8 mouse cellular contexts compared by ENCODE assay signal in the genomic region with DNA sequence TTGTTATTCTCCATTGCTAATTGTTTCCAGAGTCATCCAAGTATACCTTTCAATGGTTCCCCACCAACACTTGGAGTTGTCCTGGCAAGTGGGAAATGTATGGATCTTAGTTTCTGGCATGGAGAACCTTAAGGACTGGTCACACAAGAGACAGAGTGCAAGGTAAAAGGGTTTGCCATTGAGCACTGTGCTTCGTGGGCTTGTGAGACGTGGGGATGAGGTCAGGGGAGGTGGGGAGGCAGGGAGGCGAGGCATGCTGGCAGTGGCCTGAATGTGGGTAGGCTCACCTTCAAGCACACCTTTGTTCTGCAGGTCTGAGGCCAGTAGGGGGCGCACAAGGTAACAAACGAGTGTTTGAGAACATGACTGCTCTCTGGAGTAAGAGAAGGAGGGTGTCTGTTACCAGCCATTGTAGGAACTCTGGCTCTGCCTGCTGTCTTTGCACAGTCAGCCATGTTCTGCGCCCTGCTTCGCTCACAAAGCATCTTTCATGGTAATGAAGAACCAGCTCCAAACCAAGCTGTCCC.
DNase-seq lines count a peak whose midpoint lies in the region; ATAC-seq and TF ChIP-seq lines count a peak whose summit lies in the region.

No protein-coding gene starts in this region.

- TF ChIP-seq CTCF in G1E (IDR thresholded peaks at IDR 0.05; ENCODE audit: low read depth, low read length) = peak; percentile 48

- 44% methylated on average over 7 of the region's 7 CpGs for WGBS in kidney, embryonic 14.5 days
- WGBS in embryonic facial prominence, embryonic 11.5 days = 40% methylated on average over 7 of the region's 7 CpGs

- H3K4me3 ChIP-seq in kidney, embryonic 14.5 days (ENCODE audit: low read length) = no peak overlapping the region
- H3K4me3 ChIP-seq in G1E (ENCODE audit: low read depth, low read length) = no peak overlapping the region
- H3K4me3 ChIP-seq in embryonic facial prominence, embryonic 11.5 days (ENCODE audit: low read depth, low read length) = no peak overlapping the region

- no peaks in the 10 kb centered on the region for H3K9me3 ChIP-seq in kidney, embryonic 14.5 days (ENCODE audit: control insufficient read depth, low read length)
- no peaks in the 10 kb centered on the region for H3K9me3 ChIP-seq in G1E (replicated peaks)
- no peaks in the 10 kb centered on the region for H3K9me3 ChIP-seq in embryonic facial prominence, embryonic 11.5 days (replicated peaks; ENCODE audit: control insufficient read depth, low read length)

- no peak overlapping the region for H3K9ac ChIP-seq in kidney, embryonic 14.5 days (ENCODE audit: low read depth, low read length)
- H3K9ac ChIP-seq in embryonic facial prominence, embryonic 11.5 days (replicated peaks; ENCODE audit: low read length) = no peak overlapping the region

- H3K4me2 ChIP-seq in kidney, embryonic 14.5 days (replicated peaks; ENCODE audit: low read depth, low read length) = no peak overlapping the region
- H3K4me2 ChIP-seq in embryonic facial prominence, embryonic 11.5 days (ENCODE audit: low read depth, low read length) = no peak overlapping the region

- no peak for ATAC-seq in kidney, embryonic 14.5 days (ENCODE audit: low FRiP score, low TSS enrichment)
- no peak for ATAC-seq in G1E (ENCODE audit: extremely low read depth, insufficient number of reproducible peaks, low FRiP score, poor library complexity, severe bottlenecking)
- ATAC-seq in embryonic facial prominence, embryonic 11.5 days (replicated peaks; ENCODE audit: insufficient number of reproducible peaks, low FRiP score, low TSS enrichment, low read depth) = no peak

- peak; percentile 12 for DNase-seq in kidney, adult 18-20 months
- DNase-seq in G1E (ENCODE audit: low spot score) = no peak
- peak; percentile 78 for DNase-seq in adrenal gland, postnatal 25 days
- peak; percentile 74 for DNase-seq in embryonic facial prominence, embryonic 11.5 days (ENCODE audit: low spot score)
- peak; percentile 57 for DNase-seq in lung, postnatal 36 days
- peak; percentile 78 for DNase-seq in testis, postnatal 10 days (ENCODE audit: low spot score)
- no peak for DNase-seq in gastrocnemius, postnatal 4 days (ENCODE audit: low spot score in 2 of 2)

- H3K36me3 ChIP-seq in kidney, embryonic 14.5 days (ENCODE audit: control insufficient read depth, insufficient read depth, low read length) = no peaks in the 10 kb centered on the region
- no peaks in the 10 kb centered on the region for H3K36me3 ChIP-seq in G1E (replicated peaks)
- no peaks in the 10 kb centered on the region for H3K36me3 ChIP-seq in embryonic facial prominence, embryonic 11.5 days (replicated peaks; ENCODE audit: control insufficient read depth, insufficient read depth, low read depth, low read length)

- no peak overlapping the region for H3K27ac ChIP-seq in kidney, embryonic 14.5 days (ENCODE audit: low read depth, low read length)
- H3K27ac ChIP-seq in embryonic facial prominence, embryonic 11.5 days (replicated peaks; ENCODE audit: low read depth, low read length) = no peak overlapping the region

- H3K27me3 ChIP-seq in kidney, embryonic 14.5 days (ENCODE audit: control insufficient read depth, insufficient read depth, low read length) = peaks cover 13% of the 10 kb centered on the region
- H3K27me3 ChIP-seq in G1E (ENCODE audit: insufficient read depth, low read length) = no peaks in the 10 kb centered on the region
- H3K27me3 ChIP-seq in embryonic facial prominence, embryonic 11.5 days (ENCODE audit: control insufficient read depth, insufficient read depth, low read length) = no peaks in the 10 kb centered on the region

- H3K4me1 ChIP-seq in kidney, embryonic 14.5 days (ENCODE audit: control insufficient read depth, insufficient read depth, low read length) = no peaks in the 10 kb centered on the region
- H3K4me1 ChIP-seq in G1E (ENCODE audit: insufficient read depth, low read depth, low read length) = no peaks in the 10 kb centered on the region
- H3K4me1 ChIP-seq in embryonic facial prominence, embryonic 11.5 days (ENCODE audit: control insufficient read depth, insufficient read depth, low read length) = no peaks in the 10 kb centered on the region

Comparison
In these comparisons a context has a peak if more than half of its experiments do, and no peak if none do; other contexts are left out.
1. DNase-seq: peak in kidney, adult 18-20 months (single experiment), adrenal gland, postnatal 25 days (single experiment), embryonic facial prominence, embryonic 11.5 days (single experiment), lung, postnatal 36 days (single experiment) and testis, postnatal 10 days (single experiment); none in G1E (single experiment) and gastrocnemius, postnatal 4 days (0 of 2).